Mouse (Mus musculus) stomach, postnatal 0 days (tissue): Measurements from ENCODE around the gene Pde4b. TPM values are rescaled to one million over a fixed set of nuclear protein-coding genes. Genes with fewer than 3 reads are reported as not detected.

Source experiments
- ATAC-seq: fragments of 200-750 bp; cut with Nextera tagmentation; 2 replicates; pipeline ENCODE4 v1.8.0; 2017; ENCODE audit not compliant: low FRiP score, low TSS enrichment
- DNase-seq: peaks from one replicate; pipeline ENCODE4 v3.0.0-alpha.2; 2016; ENCODE audit warnings: low spot score
- H3K27ac ChIP-seq: fragments of 300-500 bp; sonication (generic); replicated peaks from 2 replicates; pipeline ENCODE4 v1.5.1; 2014; ENCODE audit warnings: mild to moderate bottlenecking, control low read depth
- H3K27me3 ChIP-seq: fragments of 300-500 bp; sonication (generic); 2 replicates; pipeline ENCODE4 v1.6.1; 2014; ENCODE audit warnings: low read length; ENCODE audit not compliant: control insufficient read depth, insufficient read depth
- H3K36me3 ChIP-seq: fragments of 300-500 bp; sonication (generic); 2 replicates; pipeline ENCODE4 v1.6.1; 2014; ENCODE audit warnings: low read length, mixed read lengths; ENCODE audit not compliant: control insufficient read depth, insufficient read depth
- H3K4me1 ChIP-seq: fragments of 300-500 bp; sonication (generic); replicated peaks from 2 replicates; pipeline ENCODE4 v1.6.1; 2014; ENCODE audit warnings: antibody characterized with exemption; ENCODE audit not compliant: control insufficient read depth, insufficient read depth
- H3K4me2 ChIP-seq: fragments of 300-500 bp; sonication (generic); replicated peaks from 2 replicates; pipeline ENCODE4 v1.6.1; 2014; ENCODE audit warnings: low read depth, mild to moderate bottlenecking, control low read depth, moderate library complexity
- H3K4me3 ChIP-seq: fragments of 300-500 bp; sonication (generic); 2 replicates; pipeline ENCODE4 v1.5.1; 2014; ENCODE audit warnings: low read depth, low read length, control low read depth
- H3K9ac ChIP-seq: fragments of 300-500 bp; sonication (generic); 2 replicates; pipeline ENCODE4 v1.6.1; 2014; ENCODE audit warnings: mild to moderate bottlenecking, low read length, control low read depth, mixed read lengths
- H3K9me3 ChIP-seq: fragments of 300-500 bp; sonication (generic); 2 replicates; pipeline ENCODE4 v1.6.1; 2016; ENCODE audit warnings: low read length; ENCODE audit not compliant: control insufficient read depth
- CTCF ChIP-seq: IDR thresholded peaks from 2 replicates; pipeline ENCODE4 v1.5.1; 2016; ENCODE audit warnings: antibody characterized with exemption, low read depth, mild to moderate bottlenecking, moderate library complexity
- EP300 ChIP-seq: optimal IDR thresholded peaks from 2 replicates; pipeline ENCODE3; 2016; ENCODE audit warnings: antibody characterized with exemption
- whole genome bisulfite sequencing: fragments of 180-500 bp; shearing (Covaris S2); extraction: QIAGEN DNeasy Blood & Tissue Kit; methylation state at CpG from one replicate; pipeline ENCODE4 v1.1.7; 2014; 5-methylcytosine and 5-hydroxymethylcytosine counted together
- polyA plus RNA-seq: library from polyadenylated mRNA; unstranded; fragments of >200 nt; fragmentation: Nextera tagmentation; extraction: Ambion mirVana; gene quantifications from 2 replicates; pipeline ENCODE4 v1.2.1, GENCODE M21; 2015

Pde4b gene
- polyA plus RNA-seq, 1 experiment from 2014 or later, result 9.1 TPM

GRCm38 (mm10) chr4:102086336-102086735, 1.0 kb upstream of the Pde4b start:
- WGBS, result 81% methylated on average over 4 of the region's 4 CpGs
- ATAC-seq (no peak), DNase-seq (no peak)
- Histone ChIP-seq H3K4me1 (no peaks in the 10 kb centered on the region), H3K4me3 (no peak overlapping the region), H3K27ac (no peak overlapping the region), H3K4me2 (no peak overlapping the region), H3K9ac (no peak overlapping the region), H3K36me3 (no peaks in the 10 kb centered on the region), H3K9me3 (no peaks in the 10 kb centered on the region), H3K27me3 (peaks cover 9% of the 10 kb centered on the region; the same call in 1 of the 2 replicates)
- TF ChIP-seq CTCF (no peak), EP300 (no peak)

GRCm38 (mm10) chr4:102087566-102088234, 357 bp downstream of the Pde4b start:
- Histone ChIP-seq H3K9ac (0 out of 2 replicates have a peak overlapping the region, but pooled peaks have one; percentile 27), H3K27ac (no peak overlapping the region), H3K4me3 (peak overlapping the region; percentile 47), H3K36me3 (no peaks in the 10 kb centered on the region), H3K9me3 (no peaks in the 10 kb centered on the region), H3K4me2 (peak overlapping the region; percentile 80), H3K4me1 (no peaks in the 10 kb centered on the region), H3K27me3 (peaks cover 9% of the 10 kb centered on the region; the same call in 1 of the 2 replicates)
- ATAC-seq (peak; percentile 53; the same call in 1 of the 2 replicates), DNase-seq (peak; percentile 24)
- no peak for TF ChIP-seq CTCF
- no peak for TF ChIP-seq EP300
- under 1% methylated on average over 64 of the region's 64 CpGs for WGBS

GRCm38 (mm10) chr4:102088235-102088867, 1.0 kb downstream of the Pde4b start:
- 0 out of 2 replicates have a peak overlapping the region, but pooled peaks have one; percentile 27 for H3K9ac ChIP-seq
- DNase-seq (no peak), ATAC-seq (peak; percentile 18; the same call in 1 of the 2 replicates)

DNA sequence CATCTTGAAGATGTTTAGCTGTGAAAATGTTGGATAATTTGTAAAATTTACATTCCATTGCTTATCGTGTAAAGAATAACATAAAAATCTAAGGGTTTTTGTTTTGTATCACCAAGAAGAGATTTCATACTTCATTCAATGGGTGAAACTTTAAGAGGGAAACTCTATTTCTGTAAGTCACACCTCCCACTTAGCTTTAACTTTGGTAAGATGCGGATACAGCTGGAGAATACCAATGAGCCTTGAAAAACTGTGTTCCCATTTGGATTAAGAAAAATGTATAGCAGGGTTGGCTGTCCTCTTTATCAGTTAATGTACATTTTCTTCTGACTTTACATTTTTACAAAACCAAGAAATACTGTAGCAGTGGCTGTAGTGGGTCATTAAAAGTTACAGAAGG, 8.5 kb downstream of the Pde4b start:
- no peaks in the 10 kb centered on the region for H3K9me3 ChIP-seq
- no peaks in the 10 kb centered on the region for H3K36me3 ChIP-seq
- no peaks in the 10 kb centered on the region for H3K27me3 ChIP-seq
- no peak overlapping the region for H3K4me3 ChIP-seq
- H3K9ac ChIP-seq, result no peak overlapping the region
- H3K4me2 ChIP-seq, result no peak overlapping the region
- TF ChIP-seq EP300, result no peak
- TF ChIP-seq CTCF, result no peak
- H3K4me1 ChIP-seq, result no peaks in the 10 kb centered on the region
- DNase-seq, result no peak
- H3K27ac ChIP-seq, result no peak overlapping the region
- no peak for ATAC-seq
- WGBS, result 91% methylated on average over 2 of the region's 2 CpGs

More at GRCm38 (mm10) chr4:102088235-102088867, 1.0 kb downstream of the Pde4b start:
- WGBS, result 20% methylated on average over 15 of the region's 15 CpGs
- H3K4me3 ChIP-seq, result peak overlapping the region; percentile 47
- no peaks in the 10 kb centered on the region for H3K9me3 ChIP-seq
- no peaks in the 10 kb centered on the region for H3K36me3 ChIP-seq
- H3K27me3 ChIP-seq, result peaks cover 9% of the 10 kb centered on the region; the same call in 1 of the 2 replicates
- no peak for TF ChIP-seq CTCF
- TF ChIP-seq EP300, result no peak
- H3K4me1 ChIP-seq, result no peaks in the 10 kb centered on the region
- H3K27ac ChIP-seq, result no peak overlapping the region
- peak overlapping the region; percentile 80 for H3K4me2 ChIP-seq

DNA sequence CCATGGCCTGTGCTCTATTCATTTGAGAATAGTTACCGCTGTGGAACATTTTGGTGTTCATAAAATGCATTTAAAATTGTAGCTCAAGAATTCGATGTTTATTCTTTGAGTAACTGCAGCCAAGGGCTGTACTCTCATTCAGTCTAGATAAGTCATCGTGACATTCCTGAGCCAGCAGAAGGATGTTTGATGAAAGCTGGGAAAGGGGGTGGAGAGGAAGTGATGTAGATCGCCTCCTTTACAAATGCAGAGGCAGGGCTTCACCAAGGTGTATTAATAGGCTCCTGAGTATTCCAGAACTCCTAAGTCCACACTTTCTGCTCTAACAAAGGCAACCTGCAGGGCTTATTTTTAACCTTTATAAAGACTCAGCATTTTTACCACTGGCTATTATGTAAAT, 14.9 kb downstream of the Pde4b start:
- ATAC-seq, result no peak
- Histone ChIP-seq H3K36me3 (no peaks in the 10 kb centered on the region), H3K27me3 (no peaks in the 10 kb centered on the region), H3K27ac (no peak overlapping the region), H3K9ac (no peak overlapping the region), H3K4me1 (no peaks in the 10 kb centered on the region), H3K4me2 (no peak overlapping the region), H3K9me3 (no peaks in the 10 kb centered on the region), H3K4me3 (no peak overlapping the region)
- TF ChIP-seq EP300, result no peak
- TF ChIP-seq CTCF, result no peak
- 27% methylated on average over 4 of the region's 4 CpGs for WGBS
- DNase-seq, result no peak

- Histone ChIP-seq H3K27me3 (no peaks in the 10 kb centered on the region), H3K4me2 (no peak overlapping the region), H3K27ac (no peak overlapping the region), H3K36me3 (no peaks in the 10 kb centered on the region), H3K9ac (no peak overlapping the region), H3K9me3 (no peaks in the 10 kb centered on the region), H3K4me1 (no peaks in the 10 kb centered on the region), H3K4me3 (no peak overlapping the region)
- DNase-seq, result no peak
- no peak for ATAC-seq
- 68% methylated on average over 2 of the region's 2 CpGs for WGBS
- TF ChIP-seq EP300 (no peak), CTCF (no peak)
Observed at GRCm38 (mm10) chr4:102104534-102105014, 17.2 kb downstream of the Pde4b start.
